Mouse (Mus musculus): ENCODE results near the gene Mab21l3. TPM values are rescaled to one million over a fixed set of nuclear protein-coding genes. Genes with fewer than 3 reads are reported as not detected.

Mab21l3 gene
- polyA plus RNA-seq, 1 experiment = not detected

DNA sequence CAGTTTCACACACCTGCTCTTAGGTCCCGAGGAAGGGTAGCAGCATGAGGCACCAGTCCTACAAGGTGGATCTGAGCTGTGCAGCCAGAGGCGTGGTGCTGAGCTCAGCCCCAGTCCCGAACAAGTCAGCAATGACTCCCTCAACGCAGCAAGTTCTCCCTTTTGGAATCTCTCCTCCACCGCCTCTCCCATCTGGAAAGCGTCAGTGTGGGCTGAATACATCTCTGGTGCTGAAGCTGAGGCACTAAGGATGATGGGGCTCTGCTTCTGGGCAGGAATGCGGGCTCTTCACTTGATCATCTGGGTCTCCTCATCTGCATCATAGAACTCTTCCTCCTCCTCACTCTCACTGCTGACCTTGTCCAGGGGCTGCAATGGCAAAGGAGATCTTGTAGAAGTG, 11.4 kb upstream of the Mab21l3 start:
- no peak for TF ChIP-seq GATA1 (IDR thresholded peaks at IDR 0.05; ENCODE audit: low read length)

DNA sequence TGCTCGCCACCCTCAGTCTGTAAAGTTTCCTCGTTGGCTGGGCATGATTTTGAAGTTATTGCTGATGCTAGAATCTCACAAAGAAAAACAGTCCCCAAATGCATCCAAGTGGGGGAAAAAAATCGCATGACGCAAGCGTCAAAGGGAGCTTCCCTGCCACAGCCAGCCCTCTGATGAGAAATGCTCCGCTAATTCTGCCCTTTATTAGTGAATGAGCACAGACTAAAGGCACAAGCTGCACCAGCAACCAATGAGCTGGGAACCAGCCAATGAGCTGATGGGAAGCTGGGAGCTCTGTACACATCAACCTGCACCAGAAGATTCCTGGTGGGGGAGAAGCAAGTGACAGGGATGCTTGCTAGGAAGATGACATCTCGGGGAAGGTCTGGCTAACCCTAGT, 11.0 kb upstream of the Mab21l3 start:
- TF ChIP-seq GATA1 (IDR thresholded peaks at IDR 0.05; ENCODE audit: low read length) = no peak

DNA sequence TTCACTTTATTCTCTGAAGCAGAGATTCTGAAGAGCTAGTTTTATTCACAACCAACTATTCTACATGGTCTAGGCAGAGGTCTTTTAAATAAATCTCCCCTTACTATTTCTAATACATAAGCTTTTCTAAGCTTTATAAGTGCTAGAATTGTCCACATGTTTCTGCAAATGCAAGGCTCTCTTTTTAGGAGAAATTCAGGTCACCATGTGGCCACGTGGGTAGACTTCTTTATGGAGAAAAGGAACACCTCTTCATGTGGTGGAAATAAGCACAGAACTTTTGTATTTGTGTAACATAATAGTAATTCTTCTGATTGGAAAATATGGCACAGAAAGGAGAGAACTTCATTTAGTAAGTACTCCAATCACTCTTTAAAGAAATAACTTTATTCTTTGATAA, 5.3 kb upstream of the Mab21l3 start:
- no peak for TF ChIP-seq GATA1 (IDR thresholded peaks at IDR 0.05; ENCODE audit: low read length)

- no peak for TF ChIP-seq GATA1 (IDR thresholded peaks at IDR 0.05; ENCODE audit: low read length)
Observed at GRCm38 (mm10) chr3:101851363-101851762, 2.6 kb upstream of the Mab21l3 start.

DNA sequence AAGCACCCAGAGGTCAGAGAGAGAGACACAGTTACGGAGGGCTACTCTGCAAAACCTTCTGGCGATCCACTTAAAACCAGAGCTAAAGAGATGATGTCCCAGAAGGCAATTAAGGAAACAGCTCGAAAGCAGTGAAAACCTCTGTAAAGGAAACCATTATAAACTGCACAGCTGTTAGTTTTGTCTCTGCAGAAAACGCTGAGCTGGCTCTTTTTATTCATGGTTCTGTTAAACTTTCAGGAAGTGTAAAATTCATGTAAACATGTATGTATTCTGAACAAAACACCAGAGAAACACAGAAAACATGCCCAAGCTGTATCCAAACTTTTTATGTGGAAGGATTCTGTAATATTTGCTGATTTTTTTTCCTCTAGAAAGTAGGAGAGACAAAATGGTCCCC, 2.7 kb downstream of the Mab21l3 start:
- TF ChIP-seq GATA1 (IDR thresholded peaks at IDR 0.05; ENCODE audit: low read length) = no peak

DNA sequence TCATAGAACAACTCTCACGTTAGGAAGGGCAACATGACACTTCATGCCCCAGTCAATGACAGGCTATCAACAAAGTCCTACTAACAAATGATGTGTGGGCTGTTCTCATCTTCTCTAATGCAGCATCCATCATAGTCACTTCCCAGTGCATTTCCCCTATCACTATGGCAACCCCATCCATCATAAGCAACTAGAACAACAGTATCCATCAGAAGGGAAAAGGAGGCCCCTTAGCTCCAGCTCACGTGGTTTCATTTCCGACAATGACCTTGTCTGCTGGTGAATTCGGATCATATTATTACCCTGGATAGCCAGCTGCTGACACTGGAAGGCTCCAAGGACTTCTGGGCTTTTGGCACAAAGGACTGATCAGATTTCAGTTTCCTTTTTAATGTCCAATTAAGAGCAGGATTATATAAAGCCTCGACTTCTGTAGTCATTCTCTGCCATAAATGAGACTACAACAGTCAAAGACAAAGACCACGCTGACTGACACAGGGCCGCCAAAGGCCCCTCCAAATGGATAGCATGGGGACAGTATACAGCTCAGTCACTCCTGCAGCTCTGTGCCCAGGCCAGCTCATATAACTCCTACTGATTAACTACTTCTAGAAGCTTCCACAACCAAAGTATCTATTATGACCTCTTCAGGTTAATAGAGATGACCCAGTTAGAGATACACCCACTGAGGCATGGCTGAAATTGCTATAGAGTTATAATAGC, 6.2 kb downstream of the Mab21l3 start:
- TF ChIP-seq GATA1 (IDR thresholded peaks at IDR 0.05; ENCODE audit: low read length) = no peak

- no peak for TF ChIP-seq GATA1 (IDR thresholded peaks at IDR 0.05; ENCODE audit: low read length)
Observed at GRCm38 (mm10) chr3:101839327-101839726, 9.4 kb downstream of the Mab21l3 start.

GRCm38 (mm10) chr3:101836971-101837370, 11.8 kb downstream of the Mab21l3 start:
- no peak for TF ChIP-seq GATA1 (IDR thresholded peaks at IDR 0.05; ENCODE audit: low read length)

DNA sequence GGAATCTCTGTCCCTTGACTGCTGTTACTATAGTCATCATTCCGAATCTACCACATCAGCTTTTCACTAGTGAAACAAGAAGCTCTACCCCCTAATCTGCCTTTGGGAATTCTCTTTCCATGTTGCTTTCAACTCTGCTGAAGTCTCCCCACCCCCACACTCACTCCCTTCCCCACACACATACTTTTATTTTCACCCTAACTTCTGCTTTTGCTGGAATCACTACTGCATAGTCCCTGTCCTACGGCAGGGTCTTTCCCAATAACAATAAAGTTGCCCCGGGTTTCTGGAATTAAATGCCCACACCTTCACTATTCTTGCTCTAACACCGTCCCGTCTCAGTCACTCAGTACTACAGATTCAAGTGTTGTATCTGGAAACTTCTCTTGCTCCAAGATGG, 12.2 kb downstream of the Mab21l3 start:
- TF ChIP-seq GATA1 (IDR thresholded peaks at IDR 0.05; ENCODE audit: low read length) = no peak

DNA sequence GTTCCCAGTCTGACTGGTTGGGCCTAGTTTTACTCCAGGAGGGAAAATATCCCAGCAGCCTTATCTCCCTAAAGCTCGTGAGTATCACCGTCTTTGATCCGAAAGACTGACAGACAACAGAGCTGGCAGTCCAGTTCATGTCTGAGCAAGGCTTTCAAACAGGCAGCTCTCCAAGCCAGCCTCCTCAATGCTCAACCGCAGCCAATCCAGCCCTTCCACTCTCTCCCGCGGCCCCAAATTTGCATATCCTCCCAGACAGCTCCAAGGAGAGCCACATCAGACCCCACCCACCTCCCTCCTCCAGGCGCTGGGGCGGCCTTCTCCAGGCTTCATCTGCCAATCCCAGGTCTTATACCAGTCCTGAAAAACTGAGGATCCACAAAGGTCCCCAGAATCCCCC, 12.7 kb downstream of the Mab21l3 start:
- no peak for TF ChIP-seq GATA1 (IDR thresholded peaks at IDR 0.05; ENCODE audit: low read length)

GRCm38 (mm10) chr3:101831189-101831858, 17.4 kb downstream of the Mab21l3 start:
- no peak for TF ChIP-seq GATA1 (IDR thresholded peaks at IDR 0.05; ENCODE audit: low read length)

GRCm38 (mm10) chr3:101829881-101830616, 18.7 kb downstream of the Mab21l3 start:
- no peak for TF ChIP-seq GATA1 (IDR thresholded peaks at IDR 0.05; ENCODE audit: low read length)

DNA sequence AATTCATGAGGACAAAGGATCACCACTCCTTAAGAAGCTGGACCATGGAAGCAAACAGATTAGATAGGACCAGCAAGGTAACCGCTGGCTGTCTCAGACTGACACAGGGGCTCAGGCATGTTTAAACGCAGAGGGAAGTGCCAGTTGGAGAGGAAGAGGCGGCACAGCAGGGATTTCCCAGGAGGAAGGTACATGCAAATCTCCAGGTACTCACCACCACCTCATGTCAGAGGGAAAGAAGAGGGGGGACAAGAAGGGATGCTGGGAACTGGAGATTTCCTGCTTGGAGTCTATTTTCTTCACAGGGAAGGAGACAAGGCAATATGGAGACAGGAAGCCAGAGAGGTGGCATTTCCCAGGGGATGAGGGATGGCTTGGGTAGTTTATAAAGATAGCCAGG, 20.2 kb downstream of the Mab21l3 start:
- no peak for TF ChIP-seq GATA1 (IDR thresholded peaks at IDR 0.05; ENCODE audit: low read length)

GRCm38 (mm10) chr3:101827220-101827715, 21.5 kb downstream of the Mab21l3 start:
- no peak for TF ChIP-seq GATA1 (IDR thresholded peaks at IDR 0.05; ENCODE audit: low read length)

- TF ChIP-seq GATA1 (IDR thresholded peaks at IDR 0.05; ENCODE audit: low read length) = no peak
Observed at GRCm38 (mm10) chr3:101824338-101824737, 24.4 kb downstream of the Mab21l3 start.

- TF ChIP-seq GATA1 (IDR thresholded peaks at IDR 0.05; ENCODE audit: low read length) = no peak
Observed at GRCm38 (mm10) chr3:101822052-101822451, 26.7 kb downstream of the Mab21l3 start.

All from G1E-ER4 (cell line).